Mouse (Mus musculus) neural tube, embryonic 12.5 days (tissue): ENCODE measurements at regions not wholly inside any gene's neighbourhood (a gene's known extent, or its start where the extent isn't known, plus 50 kb on each side); places are given as distances from the start of the nearest gene placed in this dataset.

Source experiments
- ATAC-seq: fragments of 200-750 bp; cut with Nextera tagmentation; 2 replicates; pipeline ENCODE4 v1.8.0; 2017; ENCODE audit warnings: low read depth, mild to moderate bottlenecking, moderate TSS enrichment, moderate library complexity; ENCODE audit not compliant: low FRiP score
- H3K27ac ChIP-seq: fragments of 300-500 bp; sonication (generic); 2 replicates; pipeline ENCODE4 v1.5.1; 2016
- H3K27me3 ChIP-seq: fragments of 300-500 bp; sonication (generic); replicated peaks from 2 replicates; pipeline ENCODE4 v1.6.1; 2016; ENCODE audit warnings: mild to moderate bottlenecking
- H3K36me3 ChIP-seq: fragments of 300-500 bp; sonication (generic); 2 replicates; pipeline ENCODE4 v1.6.1; 2016; ENCODE audit warnings: mild to moderate bottlenecking
- H3K4me1 ChIP-seq: fragments of 300-500 bp; sonication (generic); 2 replicates; pipeline ENCODE4 v1.6.1; 2016
- H3K4me2 ChIP-seq: fragments of 300-500 bp; sonication (generic); replicated peaks from 2 replicates; pipeline ENCODE4 v1.6.1; 2016; ENCODE audit warnings: mild to moderate bottlenecking
- H3K4me3 ChIP-seq: fragments of 300-500 bp; sonication (generic); 2 replicates; pipeline ENCODE4 v1.5.1; 2016
- H3K9ac ChIP-seq: fragments of 300-500 bp; sonication (generic); 2 replicates; pipeline ENCODE4 v1.6.1; 2016; ENCODE audit warnings: mild to moderate bottlenecking
- H3K9me3 ChIP-seq: fragments of 300-500 bp; sonication (generic); 2 replicates; pipeline ENCODE4 v1.6.1; 2016; ENCODE audit warnings: mild to moderate bottlenecking
- WGBS: fragments of 180-500 bp; shearing (Covaris S2); methylation state at CpG from one replicate; pipeline ENCODE4 v1.1.7; 2016; 5-methylcytosine and 5-hydroxymethylcytosine counted together

- Histone ChIP-seq H3K4me2 (no peak overlapping the region), H3K9me3 (no peaks in the 10 kb centered on the region), H3K4me3 (no peak overlapping the region), H3K36me3 (no peaks in the 10 kb centered on the region), H3K27ac (no peak overlapping the region), H3K4me1 (no peaks in the 10 kb centered on the region), H3K9ac (no peak overlapping the region), H3K27me3 (no peaks in the 10 kb centered on the region)
- WGBS = 83% methylated on average over 6 of the region's 6 CpGs
- no peak for ATAC-seq
Observed at GRCm38 (mm10) chr3:128285214-128285613, 389.1 kb upstream of the Fam241a start.

- Histone ChIP-seq H3K36me3 (no peaks in the 10 kb centered on the region), H3K27ac (no peak overlapping the region), H3K4me1 (no peaks in the 10 kb centered on the region), H3K9ac (no peak overlapping the region), H3K4me3 (no peak overlapping the region), H3K4me2 (no peak overlapping the region), H3K27me3 (no peaks in the 10 kb centered on the region), H3K9me3 (no peaks in the 10 kb centered on the region)
- 93% methylated on average over 4 of the region's 4 CpGs for whole genome bisulfite sequencing
- no peak for ATAC-seq
Observed at GRCm38 (mm10) chr3:128280626-128281025, 384.5 kb upstream of the Fam241a start.

DNA sequence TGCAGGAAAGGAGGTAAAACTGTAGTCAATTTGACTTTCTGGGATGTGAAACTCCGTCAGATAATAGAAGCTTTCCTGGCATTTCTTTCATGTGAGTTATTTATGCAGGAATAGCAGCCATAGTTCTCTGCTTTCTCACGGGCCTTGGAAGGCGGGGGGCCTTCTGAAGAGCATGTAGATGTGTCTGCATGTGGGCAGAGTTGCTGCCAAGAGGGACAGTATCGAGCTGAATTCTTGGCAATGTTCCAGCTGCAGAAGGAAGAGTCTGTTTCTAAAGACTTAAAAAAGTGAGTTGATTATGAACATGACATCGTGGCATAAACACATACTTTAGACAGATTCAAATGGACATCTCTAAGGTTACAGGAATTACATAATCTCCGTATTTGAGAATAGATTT lies 374.5 kb upstream of the Fam241a start:
- H3K9me3 ChIP-seq = no peaks in the 10 kb centered on the region
- no peaks in the 10 kb centered on the region for H3K4me1 ChIP-seq
- H3K9ac ChIP-seq = no peak overlapping the region
- no peak overlapping the region for H3K4me3 ChIP-seq
- H3K4me2 ChIP-seq = no peak overlapping the region
- H3K27ac ChIP-seq = no peak overlapping the region
- 62% methylated on average over 6 of the region's 6 CpGs for WGBS
- H3K27me3 ChIP-seq = no peaks in the 10 kb centered on the region
- H3K36me3 ChIP-seq = no peaks in the 10 kb centered on the region
- ATAC-seq = no peak

- no peak overlapping the region for H3K9ac ChIP-seq
- no peak for ATAC-seq
- 90% methylated on average over 2 of the region's 2 CpGs for WGBS
Observed at GRCm38 (mm10) chr3:128261208-128261607, 365.1 kb upstream of the Fam241a start.

DNA sequence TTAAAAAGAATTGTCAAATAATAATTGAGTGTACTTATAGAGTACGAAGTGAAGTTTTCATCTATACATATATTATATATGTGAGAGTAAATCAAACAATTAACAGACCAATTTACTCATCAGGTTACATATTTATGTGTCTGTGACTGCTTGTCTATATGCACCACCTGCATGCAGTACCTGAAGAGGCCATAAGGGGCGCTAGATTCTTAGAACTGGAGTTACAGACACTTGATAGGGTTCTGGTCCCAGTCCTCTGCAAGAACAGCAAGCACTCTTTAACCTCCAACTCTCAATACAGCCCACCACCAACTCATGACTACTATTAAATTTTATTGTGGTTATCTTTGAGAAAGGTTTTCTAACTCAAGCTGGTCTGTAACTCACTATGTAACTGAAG lies 351.7 kb upstream of the Fam241a start:
- Histone ChIP-seq H3K4me1 (no peaks in the 10 kb centered on the region), H3K4me2 (no peak overlapping the region), H3K27ac (no peak overlapping the region), H3K9me3 (no peaks in the 10 kb centered on the region), H3K36me3 (no peaks in the 10 kb centered on the region), H3K4me3 (no peak overlapping the region), H3K9ac (no peak overlapping the region), H3K27me3 (no peaks in the 10 kb centered on the region)
- WGBS = 79% methylated on average over 2 of the region's 2 CpGs
- no peak for ATAC-seq

More at GRCm38 (mm10) chr3:128261208-128261607, 365.1 kb upstream of the Fam241a start:
- H3K4me1 ChIP-seq = no peaks in the 10 kb centered on the region
- no peak overlapping the region for H3K27ac ChIP-seq
- H3K27me3 ChIP-seq = no peaks in the 10 kb centered on the region
- no peaks in the 10 kb centered on the region for H3K9me3 ChIP-seq
- no peaks in the 10 kb centered on the region for H3K36me3 ChIP-seq
- H3K4me3 ChIP-seq = no peak overlapping the region
- H3K4me2 ChIP-seq = no peak overlapping the region

GRCm38 (mm10) chr3:128239813-128240421 lies 343.8 kb upstream of the Fam241a start:
- 90% methylated on average over 7 of the region's 7 CpGs for WGBS
- Histone ChIP-seq H3K4me3 (no peak overlapping the region), H3K4me1 (no peaks in the 10 kb centered on the region), H3K36me3 (no peaks in the 10 kb centered on the region), H3K4me2 (no peak overlapping the region), H3K27ac (no peak overlapping the region), H3K27me3 (no peaks in the 10 kb centered on the region), H3K9ac (no peak overlapping the region), H3K9me3 (no peaks in the 10 kb centered on the region)
- ATAC-seq = no peak

- WGBS = 85% methylated on average over 5 of the region's 5 CpGs
- no peaks in the 10 kb centered on the region for H3K36me3 ChIP-seq
- no peak overlapping the region for H3K9ac ChIP-seq
- H3K4me2 ChIP-seq = no peak overlapping the region
- no peak for ATAC-seq
- no peak overlapping the region for H3K27ac ChIP-seq
- no peaks in the 10 kb centered on the region for H3K4me1 ChIP-seq
- H3K9me3 ChIP-seq = no peaks in the 10 kb centered on the region
- no peaks in the 10 kb centered on the region for H3K27me3 ChIP-seq
- H3K4me3 ChIP-seq = no peak overlapping the region
Observed at GRCm38 (mm10) chr3:128230390-128230789, 334.3 kb upstream of the Fam241a start.

- Histone ChIP-seq H3K4me2 (no peak overlapping the region), H3K4me1 (no peaks in the 10 kb centered on the region), H3K27me3 (no peaks in the 10 kb centered on the region), H3K4me3 (no peak overlapping the region), H3K27ac (no peak overlapping the region), H3K9me3 (no peaks in the 10 kb centered on the region), H3K36me3 (no peaks in the 10 kb centered on the region), H3K9ac (no peak overlapping the region)
- 78% methylated on average over 6 of the region's 6 CpGs for WGBS
- no peak for ATAC-seq
Observed at GRCm38 (mm10) chr3:128226930-128227585, 330.9 kb upstream of the Fam241a start.

GRCm38 (mm10) chr3:128226503-128226902 lies 330.4 kb upstream of the Fam241a start:
- Histone ChIP-seq H3K4me1 (no peaks in the 10 kb centered on the region), H3K4me3 (no peak overlapping the region), H3K27me3 (no peaks in the 10 kb centered on the region), H3K27ac (no peak overlapping the region), H3K9me3 (no peaks in the 10 kb centered on the region), H3K4me2 (no peak overlapping the region), H3K36me3 (no peaks in the 10 kb centered on the region), H3K9ac (no peak overlapping the region)
- ATAC-seq = no peak
- WGBS = 90% methylated on average over 6 of the region's 6 CpGs

DNA sequence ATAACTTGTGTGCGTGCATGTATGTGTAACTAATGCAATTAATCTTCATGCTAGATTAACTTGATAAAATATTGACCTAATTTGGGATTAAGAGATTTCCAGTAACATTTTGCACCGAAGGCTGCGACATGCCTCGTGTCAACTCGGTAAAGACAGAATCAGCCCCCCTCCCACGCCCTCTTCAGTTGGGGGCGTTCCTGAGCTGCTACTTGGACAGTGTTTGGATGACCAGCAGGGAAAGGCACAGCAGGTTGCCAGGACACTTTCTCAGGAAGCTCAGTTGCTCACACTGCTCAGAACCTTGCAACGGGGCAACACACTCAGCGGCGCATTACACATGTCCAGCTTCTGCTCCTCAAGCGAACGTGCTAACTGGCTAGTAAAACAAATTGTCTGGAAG lies 326.2 kb upstream of the Fam241a start:
- 27% methylated on average over 12 of the region's 12 CpGs for WGBS
- 0 out of 2 replicates have a peak overlapping the region, but pooled peaks have one; percentile 12 for H3K4me2 ChIP-seq
- H3K36me3 ChIP-seq = no peaks in the 10 kb centered on the region
- 0 out of 2 replicates have a peak, but pooled peaks have one; percentile 61 for ATAC-seq
- H3K4me3 ChIP-seq = no peak overlapping the region
- H3K4me1 ChIP-seq = no peaks in the 10 kb centered on the region
- no peak overlapping the region for H3K9ac ChIP-seq
- H3K27me3 ChIP-seq = no peaks in the 10 kb centered on the region
- no peaks in the 10 kb centered on the region for H3K9me3 ChIP-seq
- no peak overlapping the region for H3K27ac ChIP-seq

GRCm38 (mm10) chr3:128221625-128222024 lies 325.5 kb upstream of the Fam241a start:
- Histone ChIP-seq H3K27ac (no peak overlapping the region), H3K4me1 (no peaks in the 10 kb centered on the region), H3K36me3 (no peaks in the 10 kb centered on the region), H3K4me3 (no peak overlapping the region), H3K27me3 (no peaks in the 10 kb centered on the region), H3K4me2 (no peak overlapping the region), H3K9ac (no peak overlapping the region), H3K9me3 (no peaks in the 10 kb centered on the region)
- 38% methylated on average over 2 of the region's 2 CpGs for WGBS
- no peak for ATAC-seq

- Histone ChIP-seq H3K27ac (no peak overlapping the region), H3K9me3 (no peaks in the 10 kb centered on the region), H3K27me3 (no peaks in the 10 kb centered on the region), H3K4me1 (no peaks in the 10 kb centered on the region), H3K4me3 (no peak overlapping the region), H3K4me2 (no peak overlapping the region), H3K36me3 (no peaks in the 10 kb centered on the region), H3K9ac (no peak overlapping the region)
- ATAC-seq = no peak
- WGBS = 74% methylated on average over 8 of the region's 8 CpGs
Observed at GRCm38 (mm10) chr3:128220776-128221550, 324.8 kb upstream of the Fam241a start.
